Comparison of ENCODE assay signal across 22 mouse cellular contexts in the genomic region with DNA sequence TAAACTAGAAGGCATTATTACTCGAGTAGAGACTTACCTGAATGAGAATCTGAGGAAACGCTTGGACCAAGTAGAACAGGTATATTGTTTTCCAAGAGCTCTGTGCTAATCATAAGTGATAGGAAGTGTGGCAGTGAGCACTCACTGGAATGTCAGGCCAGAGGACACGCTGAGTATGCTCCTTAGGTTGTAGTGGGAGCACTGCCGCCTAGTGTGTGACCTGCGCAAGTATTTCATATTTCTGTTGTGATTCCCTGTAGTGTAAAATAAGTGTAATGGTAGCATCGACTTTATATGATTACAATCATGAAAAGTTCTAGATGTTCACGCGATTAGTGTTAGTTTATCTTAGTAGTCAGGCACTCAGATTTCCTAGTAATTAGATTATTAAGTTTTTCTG. TPM values are rescaled to one million over a fixed set of nuclear protein-coding genes. Genes with fewer than 3 reads are reported as not detected.
DNase-seq lines count a peak whose midpoint lies in the region; ATAC-seq and TF ChIP-seq lines count a peak whose summit lies in the region.
"Had no signal": no experiment of that assay in that cellular context is flagged by ENCODE, and none has a peak within 500 bp of the region (broad histone marks: within the 10 kb centered on the region; RNA-seq: fewer than 3 reads in every experiment).

No protein-coding gene starts in this region.

- H3K27me3 ChIP-seq in kidney, adult 2 months (replicated peaks; ENCODE audit: control insufficient read depth, insufficient read depth, low read length) = no peaks in the 10 kb centered on the region
- H3K27me3 ChIP-seq in lung, embryonic 14.5 days (ENCODE audit: insufficient read depth, low read length) = no peaks in the 10 kb centered on the region
- H3K27me3 ChIP-seq: forebrain, embryonic 15.5 days; limb, embryonic 13.5 days; midbrain, embryonic 12.5 days had no signal

- peaks cover 26% of the 10 kb centered on the region for H3K36me3 ChIP-seq in kidney, adult 2 months (ENCODE audit: control insufficient read depth, insufficient read depth, low read length)
- H3K36me3 ChIP-seq in lung, embryonic 14.5 days (ENCODE audit: insufficient read depth) = peaks cover 90% of the 10 kb centered on the region

- no peaks in the 10 kb centered on the region for H3K4me1 ChIP-seq in kidney, adult 2 months (ENCODE audit: control insufficient read depth, insufficient read depth, low read length)
- no peaks in the 10 kb centered on the region for H3K4me1 ChIP-seq in lung, embryonic 14.5 days (ENCODE audit: insufficient read depth)
- H3K4me1 ChIP-seq: embryonic facial prominence, embryonic 10.5 days; forebrain, embryonic 15.5 days; limb, embryonic 13.5 days; midbrain, embryonic 12.5 days had no signal

- no peak for ATAC-seq in lung, embryonic 14.5 days (ENCODE audit: insufficient read depth)
- ATAC-seq: forebrain, embryonic 15.5 days; hindbrain, postnatal 0 days had no signal

- intact Hi-C loops in gastrocnemius, adult 2 months (cut with DNase I) = loop anchor here (2.0 kb wide), 1 partner anchor 38 kb away; the partner anchor contains the start of gene Smc3

- DNase-seq in gastrocnemius, adult 2 months = no peak
- no peak for DNase-seq in gastrocnemius, adult 8-10 months (ENCODE audit: low spot score in 2 of 2)
- DNase-seq in kidney, adult 2 months = no peak
- no peak for DNase-seq in kidney, postnatal 14 days
- peak; percentile 21 for DNase-seq in lung, embryonic 14.5 days
- no peak for DNase-seq in lung, postnatal 36 days
- peak; percentile 22 for DNase-seq in ZHBTc4 (ENCODE audit: low read depth, low spot score)
- no peak for DNase-seq in spleen, adult 12 weeks (ENCODE audit: low spot score)
- DNase-seq: adrenal gland, adult 2 months; cerebellum, adult 11 months; gastrocnemius, postnatal 14 days; kidney, adult 18-20 months; kidney, postnatal 10 days; layer of hippocampus, postnatal 36 days; lung, adult 18-20 months had no signal

- H3K27ac ChIP-seq in gastrocnemius, adult 2 months = no peak overlapping the region
- no peak overlapping the region for H3K27ac ChIP-seq in kidney, adult 2 months (ENCODE audit: insufficient read depth, low read depth, low read length)
- no peak overlapping the region for H3K27ac ChIP-seq in lung, embryonic 14.5 days (ENCODE audit: low read depth)
- H3K27ac ChIP-seq: embryonic facial prominence, embryonic 10.5 days; forebrain, embryonic 15.5 days; hindbrain, postnatal 0 days; limb, embryonic 13.5 days; midbrain, embryonic 12.5 days had no signal

- no peak overlapping the region for H3K4me2 ChIP-seq in lung, embryonic 14.5 days
- H3K4me2 ChIP-seq: forebrain, embryonic 15.5 days; limb, embryonic 13.5 days; midbrain, embryonic 12.5 days had no signal

- 90% methylated on average over 8 of the region's 8 CpGs for WGBS in kidney, adult 2 months
- 90% methylated on average over 8 of the region's 8 CpGs for whole genome bisulfite sequencing in lung, embryonic 14.5 days

- H3K4me3 ChIP-seq in gastrocnemius, adult 2 months = no peak overlapping the region
- no peak overlapping the region for H3K4me3 ChIP-seq in kidney, adult 2 months (ENCODE audit: insufficient read depth, low read depth, low read length)
- no peak overlapping the region for H3K4me3 ChIP-seq in lung, embryonic 14.5 days (ENCODE audit: low read depth, low read length)
- H3K4me3 ChIP-seq: embryonic facial prominence, embryonic 10.5 days; forebrain, embryonic 15.5 days; limb, embryonic 13.5 days; midbrain, embryonic 12.5 days had no signal

- TF ChIP-seq POLR2A in kidney, adult 2 months (IDR thresholded peaks at IDR 0.05; ENCODE audit: low read depth, low read length) = no peak

- H3K9ac ChIP-seq in lung, embryonic 14.5 days = no peak overlapping the region
- H3K9ac ChIP-seq: forebrain, embryonic 15.5 days; limb, embryonic 13.5 days; midbrain, embryonic 12.5 days had no signal

- no peaks in the 10 kb centered on the region for H3K9me3 ChIP-seq in lung, embryonic 14.5 days (ENCODE audit: low read depth, low read length)
- H3K9me3 ChIP-seq: embryonic facial prominence, embryonic 10.5 days; forebrain, embryonic 15.5 days; limb, embryonic 13.5 days; midbrain, embryonic 12.5 days had no signal

- peak; percentile 22; the same call in 1 of the 2 replicates for TF ChIP-seq CTCF in gastrocnemius, adult 2 months (IDR thresholded peaks at IDR 0.05)
- TF ChIP-seq CTCF in kidney, adult 2 months (conservative IDR thresholded peaks at IDR 0.05; ENCODE audit: insufficient read depth, insufficient read length, low read depth, low read length) = 0 out of 2 replicates have a peak, but pooled peaks have one; percentile 19
- peak; percentile 30; the same call in 1 of the 2 replicates for TF ChIP-seq CTCF in lung, embryonic 14.5 days (IDR thresholded peaks at IDR 0.05; ENCODE audit: low read depth)

RNA-seq across cellular contexts. Expression of gene Rbm20, which starts 38.4 kb away (rescaled TPM):
- total RNA-seq in gastrocnemius, adult 2 months (2021) = 10 to 100 TPM; 72.6 to 73.2 TPM
- 10 to 100 TPM; 70.2 to 89.8 (median 84.0) TPM for total RNA-seq in gastrocnemius, adult 8-10 months (2022)
- 4.3 and 4.5 TPM in 2 replicates for polyA plus RNA-seq in kidney, adult 2 months (2012; rRNA removed)
- polyA plus RNA-seq in lung, embryonic 14.5 days (2014; fragmentation: Nextera tagmentation; extraction: Ambion mirVana) = 0.59 and 1.2 TPM in 2 replicates
- total RNA-seq: monocyte, adult 5-6 weeks; neutrophil, adult 5-6 weeks had no signal

RNA-seq across cellular contexts. Expression of gene Smc3, which starts 38.5 kb away (rescaled TPM):
- 10 to 100 TPM; 15.6 to 20.0 TPM for total RNA-seq in gastrocnemius, adult 2 months (2021)
- 10 to 100 TPM; 10.7 to 17.5 (median 14.9) TPM for total RNA-seq in gastrocnemius, adult 8-10 months (2022)
- 3.3 and 5.1 TPM in 2 replicates for polyA plus RNA-seq in kidney, adult 2 months (2012; rRNA removed)
- 75.0 and 76.1 TPM in 2 replicates for polyA plus RNA-seq in lung, embryonic 14.5 days (2014; fragmentation: Nextera tagmentation; extraction: Ambion mirVana)

RNA-seq across cellular contexts. Expression of gene Nutf2-ps1, which starts 49.9 kb away (rescaled TPM):
- 10 to 100 TPM; 67.8 to 83.3 TPM for total RNA-seq in gastrocnemius, adult 2 months (2021)
- total RNA-seq in gastrocnemius, adult 8-10 months (2022) = 10 to 100 TPM; 46.2 to 86.0 (median 80.1) TPM
- polyA plus RNA-seq in kidney, adult 2 months (2012; rRNA removed) = 96.4 and 112 TPM in 2 replicates
- polyA plus RNA-seq in lung, embryonic 14.5 days (2014; fragmentation: Nextera tagmentation; extraction: Ambion mirVana) = 389 and 445 TPM in 2 replicates
- total RNA-seq: monocyte, adult 5-6 weeks had no signal

Comparison
In these comparisons a context has a peak if more than half of its experiments do, and no peak if none do; other contexts are left out.
1. DNase-seq: peak in lung, embryonic 14.5 days (single experiment) and ZHBTc4 (single experiment); none in gastrocnemius, adult 2 months (single experiment), gastrocnemius, adult 8-10 months (0 of 2), kidney, adult 2 months (single experiment), kidney, postnatal 14 days (single experiment), lung, postnatal 36 days (single experiment) and spleen, adult 12 weeks (single experiment).
2. Peak in every context shown above with its lines, with median percentiles within 50 percentile points of each other: CTCF ChIP-seq.